Mouse (Mus musculus) cerebellum, adult 11 months (tissue): ENCODE data around the gene Srsf10.

Source experiments
- DNase-seq: peaks from one replicate; pipeline ENCODE4 v3.0.0; 2022

Gene Srsf10

DNA sequence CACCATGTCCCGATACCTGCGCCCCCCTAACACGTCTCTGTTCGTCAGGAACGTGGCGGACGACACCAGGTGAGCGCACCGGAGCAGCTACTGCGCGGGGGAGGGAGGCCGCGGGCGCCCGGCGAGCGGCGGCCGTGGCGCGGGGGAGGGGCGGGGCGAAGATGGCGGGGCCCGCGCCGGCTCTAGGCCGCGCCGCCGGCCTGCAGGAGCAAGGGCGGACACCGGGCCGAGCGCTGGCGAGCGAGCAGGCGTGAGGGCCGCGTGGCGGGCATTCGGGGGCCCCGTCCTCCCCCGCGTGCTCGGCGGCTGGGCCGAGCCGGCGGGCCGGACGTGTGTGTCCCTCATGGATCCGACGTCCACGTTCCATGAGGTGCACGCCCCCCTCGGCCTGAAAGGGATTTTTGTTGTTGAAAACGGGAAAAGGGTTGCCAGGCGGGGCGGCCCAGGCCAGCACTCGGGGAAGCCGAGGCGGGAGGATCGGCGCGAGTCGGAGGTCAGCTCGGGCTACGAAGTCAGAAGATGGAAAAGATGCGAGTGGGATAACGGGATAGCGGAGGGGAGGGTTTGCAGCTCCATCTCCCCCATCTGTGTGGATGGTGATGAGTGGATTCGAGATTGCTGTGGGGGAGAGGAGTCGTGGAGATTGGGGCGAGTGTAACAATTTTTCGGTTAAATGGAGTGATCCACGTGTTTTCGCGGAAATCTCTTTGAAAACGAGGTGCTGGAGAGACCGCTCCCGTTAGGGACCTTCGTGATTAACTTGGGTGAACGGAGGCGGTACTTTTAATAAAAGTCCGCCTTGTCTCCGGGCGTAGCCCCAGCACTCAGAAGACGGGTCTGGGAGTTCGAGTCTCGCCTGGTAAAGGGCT lies 910 bp downstream of the Srsf10 start:
- peak; percentile 51 for DNase-seq

DNA sequence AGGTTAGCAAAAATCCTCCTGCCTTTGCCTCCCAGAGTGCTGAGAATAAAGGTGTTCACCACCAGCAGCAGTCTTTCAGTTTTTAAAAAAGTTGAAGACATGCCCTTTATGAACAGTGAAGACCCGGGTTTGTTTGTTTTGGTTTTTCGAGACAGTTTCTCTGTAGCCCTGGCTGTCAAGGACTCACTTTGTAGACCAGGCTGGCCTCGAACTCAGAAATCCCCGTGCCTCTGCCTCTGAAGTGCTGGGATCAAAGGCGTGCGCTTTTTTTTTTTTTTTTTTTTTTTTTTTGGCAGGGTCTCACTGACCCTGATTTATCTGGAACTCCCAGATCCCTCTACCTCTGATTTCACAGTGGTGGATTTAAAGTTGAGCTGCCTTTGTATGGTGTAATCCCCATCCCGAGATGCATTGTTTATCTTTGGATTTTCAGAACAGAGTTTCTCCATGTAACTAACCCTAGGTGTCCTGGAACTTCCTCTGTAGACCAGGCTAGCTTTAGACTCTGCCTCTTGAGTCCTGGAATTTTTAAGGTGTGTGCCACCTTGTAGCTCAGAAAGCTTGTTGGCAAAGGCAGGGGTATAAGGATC lies 2.1 kb downstream of the Srsf10 start:
- no peak for DNase-seq

DNA sequence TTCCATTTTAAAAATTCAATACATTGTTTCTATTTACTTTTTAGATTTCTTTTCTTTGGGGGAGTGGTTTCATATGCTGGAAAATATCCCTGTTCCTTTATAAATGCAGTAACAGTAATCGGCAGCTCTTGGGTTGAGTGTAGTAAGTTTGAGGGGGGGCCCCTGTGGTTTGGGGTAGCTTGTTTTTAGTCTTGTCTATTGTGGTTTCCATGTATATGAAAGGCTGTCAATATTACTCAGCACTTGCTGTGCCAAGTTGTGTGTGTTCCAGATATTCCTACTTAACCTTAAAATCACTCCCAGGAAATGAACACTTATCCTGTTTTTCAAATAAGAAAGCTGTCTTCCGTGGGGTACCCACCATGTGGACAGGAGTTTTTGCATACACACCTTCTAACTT lies 13.4 kb downstream of the Srsf10 start:
- DNase-seq: no peak

DNA sequence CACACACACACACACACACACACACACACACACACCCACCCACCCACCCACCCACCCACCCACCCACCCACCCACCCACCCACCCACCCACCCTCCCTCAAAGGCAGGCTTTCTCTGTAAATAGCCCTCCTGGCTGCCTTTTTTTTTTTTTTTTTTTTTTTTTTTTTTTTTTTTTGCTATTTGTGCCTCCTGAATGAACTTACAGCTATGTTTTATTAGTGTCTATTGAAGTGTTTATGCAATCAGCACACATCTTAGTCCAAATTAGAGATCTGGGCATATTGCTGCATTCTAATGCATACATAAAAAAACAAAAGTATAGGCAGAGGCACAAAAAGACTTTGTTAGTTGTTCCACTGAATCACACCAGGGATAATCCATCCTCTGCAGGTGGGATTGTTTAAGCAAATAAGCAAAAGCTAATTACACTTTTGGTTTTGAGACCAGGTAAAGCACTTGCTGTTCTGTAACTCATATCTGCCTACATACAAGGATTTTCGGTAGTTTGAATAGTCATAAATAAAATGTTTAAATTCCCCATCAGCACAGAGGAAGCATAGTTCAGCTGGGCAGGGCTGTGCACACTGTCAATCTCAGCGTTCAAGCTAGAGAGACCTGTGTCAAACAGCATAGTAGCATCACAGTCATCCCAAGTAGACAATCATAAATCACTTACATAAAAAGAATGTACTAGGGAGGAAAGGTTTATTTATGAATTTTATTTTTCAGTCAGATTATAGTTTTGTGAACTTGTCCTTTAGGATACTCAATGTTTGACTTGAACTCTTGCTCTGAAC lies 14.9 kb downstream of the Srsf10 start:
- no peak for DNase-seq

DNA sequence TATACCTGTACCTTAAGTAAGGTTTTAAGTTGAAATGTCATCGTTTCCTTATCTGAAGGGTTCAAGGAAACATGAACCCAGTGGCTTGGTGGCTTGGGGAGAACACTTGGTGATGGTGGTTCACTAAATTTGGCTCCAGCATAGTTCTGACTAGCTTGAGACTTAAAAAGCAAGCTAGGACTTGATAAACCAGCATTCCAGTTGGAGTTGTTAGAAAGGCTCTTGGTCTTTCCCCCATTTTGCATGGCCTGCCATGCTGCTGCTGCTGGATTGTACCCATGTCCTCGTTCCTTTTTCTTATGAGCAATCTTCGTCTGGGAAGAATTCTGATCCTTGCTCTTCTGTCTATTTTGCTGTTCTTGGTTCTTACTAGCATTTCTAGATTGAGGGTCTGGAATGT lies 16.5 kb downstream of the Srsf10 start:
- DNase-seq: no peak

DNA sequence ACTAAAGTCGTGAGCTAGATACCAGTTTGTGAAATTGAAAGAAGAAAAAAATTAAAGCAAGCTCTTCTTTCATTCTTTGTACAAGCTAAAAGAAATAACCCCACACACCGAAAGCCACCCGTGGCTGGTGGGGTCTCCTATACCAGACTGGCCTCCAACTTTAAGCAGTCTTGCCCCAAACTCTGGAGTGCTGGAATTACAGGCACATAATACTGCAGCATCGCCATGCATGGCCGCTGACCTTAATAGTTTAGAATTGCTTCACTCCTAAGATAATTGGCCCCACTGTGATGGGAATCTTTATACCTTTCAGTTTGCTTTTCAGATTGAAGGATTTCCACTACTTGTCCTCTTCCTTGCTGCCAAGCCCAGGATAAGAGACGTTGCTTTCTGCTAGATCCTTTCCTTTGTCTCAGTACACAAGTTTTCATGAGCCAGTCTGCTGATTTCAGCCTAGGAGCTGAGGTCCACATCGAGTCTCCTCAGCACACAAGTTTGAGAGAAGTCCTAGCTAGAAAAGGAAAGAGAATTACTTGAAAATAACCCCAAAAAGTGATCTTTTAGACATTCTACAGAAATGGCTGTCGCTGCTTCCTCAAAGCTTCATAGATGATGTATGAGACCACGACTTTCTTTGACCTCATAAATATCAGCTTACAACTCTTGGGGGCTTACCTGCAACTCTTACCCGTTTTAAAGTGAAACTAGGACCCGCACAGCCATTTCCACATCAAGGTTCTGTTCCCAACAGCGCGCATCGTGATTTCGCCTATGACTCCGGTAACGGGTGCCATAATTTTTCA lies 17.2 kb downstream of the Srsf10 start:
- no peak for DNase-seq

DNA sequence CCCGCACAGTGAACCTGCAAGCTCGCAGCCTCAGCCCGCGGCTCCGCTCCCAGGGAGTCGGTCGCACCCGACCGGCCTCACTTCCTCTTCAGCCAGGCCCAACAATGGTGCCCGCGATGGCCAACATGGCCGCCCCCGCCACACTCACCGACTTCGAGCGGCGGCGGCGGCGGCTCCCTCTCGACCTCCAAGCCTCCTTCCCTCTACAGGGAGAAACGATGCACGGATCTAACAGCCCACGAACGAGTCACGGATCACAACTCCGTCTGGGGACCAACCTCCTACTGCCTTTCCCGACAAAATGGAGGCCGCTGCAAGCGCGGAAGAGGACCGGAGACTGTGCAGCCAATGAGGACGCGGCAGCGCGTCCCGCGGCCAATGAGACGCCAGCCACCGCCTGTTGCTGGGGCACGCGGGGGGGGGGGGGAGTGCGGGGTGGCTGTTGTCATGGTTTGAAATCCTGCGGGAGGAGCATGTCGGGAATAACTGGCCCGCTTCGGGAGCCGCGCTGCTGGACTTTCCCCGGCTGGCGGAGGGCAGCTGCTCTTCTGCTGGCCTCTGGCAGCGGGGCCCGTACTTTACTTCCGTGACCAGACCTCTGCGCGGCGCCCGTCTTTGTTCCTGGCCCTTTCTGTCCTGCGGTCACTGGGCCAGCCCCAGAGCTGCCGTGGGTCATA lies 18.1 kb downstream of the Srsf10 start, which contains the start of gene Pnrc2:
Gene Pnrc2, minus strand, starts transcription at position 325 of the 677 bp plus-strand sequence.
- peak; percentile 83 for DNase-seq

DNA sequence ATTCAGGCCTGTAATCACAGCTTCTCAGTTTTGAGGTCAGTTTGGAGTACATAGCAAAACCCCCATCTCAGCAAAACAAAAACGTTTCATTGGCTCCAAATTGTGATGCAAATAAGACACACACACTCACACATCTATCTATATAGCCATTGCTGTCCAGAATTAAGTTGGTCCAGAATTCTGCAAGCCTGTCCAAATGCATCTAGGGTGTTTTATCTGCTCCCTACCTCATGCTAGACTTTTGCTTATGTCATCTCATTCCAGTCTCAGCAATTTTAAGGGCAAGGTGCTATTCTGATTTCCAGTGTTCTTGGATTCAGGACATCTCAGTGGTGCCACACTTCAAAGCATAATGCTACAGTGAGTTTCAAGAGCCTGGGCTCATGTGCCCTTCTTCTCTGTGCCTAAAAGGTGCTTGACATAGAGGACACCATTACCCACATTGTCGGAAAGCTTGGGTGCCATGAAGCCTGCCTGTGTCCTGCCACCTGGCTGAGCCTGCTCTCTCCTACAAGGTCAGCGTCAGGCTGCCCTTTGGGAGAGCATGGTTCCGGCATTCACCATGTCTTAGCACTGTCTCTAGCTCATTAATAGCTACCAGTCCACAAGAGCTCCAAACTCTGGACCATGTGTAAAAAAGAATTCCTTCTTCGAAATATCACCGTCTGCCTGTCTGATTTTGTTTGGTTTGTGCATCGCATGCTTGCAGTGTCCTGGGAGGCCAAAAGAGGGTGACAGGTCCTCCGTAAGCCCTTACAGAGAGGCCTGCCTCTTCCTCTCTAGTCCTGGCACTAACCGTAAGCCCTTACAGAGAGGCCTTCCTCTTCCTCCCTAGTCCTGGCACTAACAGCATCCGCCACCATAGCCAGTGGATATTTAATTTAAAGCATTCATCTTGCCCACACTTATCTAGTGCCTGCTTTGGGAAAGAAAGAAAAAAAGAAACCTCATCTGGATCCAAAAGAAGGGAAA lies 19.3 kb downstream of the Srsf10 start:
- no peak for DNase-seq

DNA sequence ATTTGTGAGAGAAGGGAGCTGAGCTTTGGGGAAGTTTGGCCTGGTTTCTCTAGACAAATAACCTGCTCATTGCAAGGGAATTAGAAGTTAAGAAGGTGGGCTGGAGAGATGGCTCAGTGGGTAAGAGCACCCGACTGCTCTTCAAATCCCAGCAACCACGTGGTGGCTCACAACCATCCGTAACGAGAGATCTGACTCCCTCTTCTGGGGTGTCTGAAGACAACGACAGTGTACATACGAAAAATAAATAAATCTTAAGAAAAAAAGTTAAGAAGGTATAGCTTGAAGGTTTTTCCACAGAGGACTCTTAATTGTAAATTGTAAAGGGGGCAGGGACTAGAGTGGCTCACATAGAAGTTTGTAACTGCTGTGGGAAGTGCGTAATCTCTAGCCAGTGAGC lies 20.0 kb downstream of the Srsf10 start:
- DNase-seq: no peak

DNA sequence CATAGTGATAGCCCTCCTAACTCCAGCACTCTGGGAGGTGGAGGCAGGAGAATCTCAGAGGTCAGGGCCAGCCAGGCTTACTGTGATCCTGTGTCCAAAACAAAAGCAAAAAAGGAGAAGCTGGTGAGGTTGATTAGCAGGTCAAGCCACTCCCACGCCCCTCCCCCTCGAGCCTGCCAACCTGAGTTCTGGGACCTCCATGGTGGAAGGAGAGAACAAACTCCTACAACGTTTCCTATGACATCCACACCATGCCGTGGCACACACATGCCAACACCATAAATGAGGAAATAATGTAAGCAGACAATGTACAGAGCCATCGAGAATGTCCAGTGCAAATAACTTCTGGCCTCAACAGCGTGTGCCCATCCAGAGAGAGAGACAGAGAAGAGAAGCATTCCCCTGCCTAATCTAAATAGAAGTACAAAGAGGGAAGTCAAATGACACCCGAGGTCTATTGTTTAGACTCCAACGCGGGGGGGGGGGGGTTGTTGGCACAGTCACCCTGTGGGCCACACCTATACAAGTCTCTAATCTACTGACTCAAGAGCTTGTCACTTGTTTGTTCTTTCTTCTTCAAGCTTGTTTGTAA lies 20.5 kb downstream of the Srsf10 start:
- no peak for DNase-seq

DNA sequence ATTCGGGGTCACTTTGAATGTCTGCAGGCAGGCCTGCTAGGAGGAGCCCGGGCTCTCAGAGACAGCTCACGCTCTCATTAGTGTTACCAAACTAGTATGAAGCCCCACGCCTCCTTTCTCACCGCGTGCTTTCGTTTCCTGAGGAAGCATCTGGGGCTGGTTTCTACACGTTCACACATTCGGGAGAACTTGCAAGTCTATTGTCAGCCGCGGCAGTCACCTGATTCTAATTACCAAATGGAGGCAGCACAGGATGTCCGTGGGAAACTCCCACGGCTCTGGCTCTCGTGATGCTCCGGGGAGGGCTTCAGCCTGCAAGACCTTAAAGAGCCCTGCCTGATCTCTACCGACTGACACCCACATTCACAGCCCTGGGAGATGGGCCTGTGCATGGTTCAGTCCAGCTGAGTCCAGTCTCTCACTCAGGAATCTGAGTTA lies 21.1 kb downstream of the Srsf10 start:
- peak; percentile 42 for DNase-seq

DNA sequence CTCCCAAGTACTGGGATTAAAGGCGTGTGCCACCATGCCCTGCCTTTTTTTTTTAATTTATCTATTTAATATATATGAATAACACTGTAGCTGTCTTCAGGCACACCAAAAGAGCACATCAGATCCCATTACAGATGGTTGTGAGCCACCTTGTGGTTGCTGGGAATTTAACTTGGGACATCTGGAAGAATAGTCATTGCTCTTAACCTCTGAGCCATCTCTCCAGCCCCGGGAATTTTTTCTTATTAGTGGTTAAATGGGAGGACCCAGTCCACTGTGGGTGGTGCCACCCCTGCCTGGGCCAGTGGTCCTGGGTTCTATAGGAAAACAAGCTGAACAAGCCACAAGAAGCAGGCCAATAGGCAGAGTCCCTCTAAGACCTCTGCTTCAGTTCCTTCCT lies 22.2 kb downstream of the Srsf10 start:
- DNase-seq: no peak

DNA sequence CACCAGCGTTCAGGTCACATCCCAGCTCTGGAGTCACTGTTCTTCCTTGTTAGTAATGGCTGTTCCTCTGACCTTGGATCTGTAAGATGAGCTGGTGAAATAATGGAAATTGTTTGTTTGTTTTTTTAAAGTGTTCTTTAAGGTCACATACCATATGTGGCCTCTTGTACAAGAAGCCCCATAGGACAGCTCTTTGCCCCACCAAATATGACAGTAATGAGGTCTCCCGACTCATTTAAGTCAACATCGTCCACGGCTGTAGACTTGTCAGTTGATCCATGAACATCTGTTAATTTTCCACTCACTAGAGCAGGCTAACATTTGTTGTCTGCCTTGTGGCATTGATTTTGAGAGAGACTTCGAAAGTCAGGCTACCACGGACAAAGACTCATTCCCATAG lies 23.5 kb downstream of the Srsf10 start:
- DNase-seq: no peak

DNA sequence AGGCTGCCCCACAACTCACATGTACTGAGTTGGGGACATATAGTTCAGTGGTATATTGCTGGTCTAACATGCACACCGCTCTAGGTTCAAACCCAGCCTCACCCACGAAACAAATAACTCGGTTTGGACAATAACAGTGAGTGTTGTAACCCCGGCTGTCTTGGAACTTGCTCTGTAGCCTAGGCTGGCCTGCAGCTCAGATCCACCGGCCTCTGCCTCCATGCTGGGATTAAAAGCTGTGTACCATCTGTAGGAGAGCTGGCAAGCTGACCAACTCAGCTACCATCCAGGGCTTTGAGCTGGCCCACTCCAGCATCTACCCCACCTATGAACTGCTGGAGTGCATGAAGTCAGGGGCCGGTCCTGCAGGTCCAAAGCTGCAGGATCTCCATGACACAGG lies 24.5 kb downstream of the Srsf10 start:
- DNase-seq: no peak

DNA sequence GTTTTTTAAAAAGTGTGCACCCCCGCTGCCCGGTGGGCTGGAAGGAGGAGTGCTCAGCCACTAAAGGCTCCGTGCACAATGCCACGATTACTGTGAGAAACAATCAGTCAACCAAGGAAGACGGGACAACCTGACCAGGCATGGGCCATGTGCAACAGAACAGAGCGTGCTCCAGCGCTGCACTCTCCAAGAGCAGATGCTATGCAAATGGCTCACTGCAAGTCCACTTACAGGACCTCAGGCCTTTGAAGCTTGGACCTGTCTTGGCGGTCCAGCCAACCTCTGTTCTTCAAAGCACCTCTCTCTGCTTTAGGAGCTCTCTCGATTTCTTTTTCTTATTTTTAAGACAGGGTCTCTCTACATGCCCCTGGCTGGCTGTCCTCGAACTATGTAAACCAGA lies 25.0 kb downstream of the Srsf10 start:
- no peak for DNase-seq

DNA sequence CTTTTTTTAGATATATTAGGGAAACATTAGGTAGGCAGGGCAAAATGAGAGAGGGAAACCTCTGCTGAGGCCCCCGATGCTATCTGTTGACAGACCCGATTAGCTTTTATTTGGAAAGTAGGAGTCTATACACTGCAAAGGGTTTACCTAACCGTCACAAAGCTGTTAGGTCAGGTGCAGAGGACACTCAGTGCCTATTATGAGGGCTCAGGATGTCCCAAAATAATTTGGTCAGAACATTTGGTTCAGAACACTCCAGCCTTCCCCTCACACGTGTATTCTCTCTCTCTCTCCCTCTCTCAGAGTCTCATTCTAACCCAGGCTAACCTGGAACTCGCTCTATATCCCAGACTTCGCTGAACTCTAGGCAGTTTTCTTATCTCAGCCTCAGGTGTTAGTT lies 26.5 kb downstream of the Srsf10 start:
- DNase-seq: no peak

DNA sequence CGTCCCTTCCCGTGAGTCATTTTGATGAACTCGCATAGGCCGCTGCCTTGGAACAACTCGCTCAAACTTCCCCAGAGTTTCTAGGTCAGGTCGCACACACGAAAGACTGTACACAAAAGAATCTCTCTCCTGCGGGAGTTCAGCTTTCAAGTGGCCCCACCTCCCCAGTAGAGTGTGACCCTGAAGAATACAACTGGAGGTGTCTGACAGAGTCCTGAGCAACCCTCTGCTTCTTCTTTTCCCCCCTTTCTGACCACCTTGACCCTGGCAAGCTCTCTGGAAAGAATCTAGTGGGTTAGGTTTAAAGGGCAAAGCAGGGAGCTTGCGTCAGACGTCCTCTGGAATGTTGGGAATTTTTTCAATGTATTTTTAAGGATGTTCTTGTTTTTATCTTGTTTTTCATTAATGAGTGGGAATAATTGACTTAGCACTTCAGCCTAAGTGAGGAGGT lies 27.9 kb downstream of the Srsf10 start:
- DNase-seq: no peak

DNA sequence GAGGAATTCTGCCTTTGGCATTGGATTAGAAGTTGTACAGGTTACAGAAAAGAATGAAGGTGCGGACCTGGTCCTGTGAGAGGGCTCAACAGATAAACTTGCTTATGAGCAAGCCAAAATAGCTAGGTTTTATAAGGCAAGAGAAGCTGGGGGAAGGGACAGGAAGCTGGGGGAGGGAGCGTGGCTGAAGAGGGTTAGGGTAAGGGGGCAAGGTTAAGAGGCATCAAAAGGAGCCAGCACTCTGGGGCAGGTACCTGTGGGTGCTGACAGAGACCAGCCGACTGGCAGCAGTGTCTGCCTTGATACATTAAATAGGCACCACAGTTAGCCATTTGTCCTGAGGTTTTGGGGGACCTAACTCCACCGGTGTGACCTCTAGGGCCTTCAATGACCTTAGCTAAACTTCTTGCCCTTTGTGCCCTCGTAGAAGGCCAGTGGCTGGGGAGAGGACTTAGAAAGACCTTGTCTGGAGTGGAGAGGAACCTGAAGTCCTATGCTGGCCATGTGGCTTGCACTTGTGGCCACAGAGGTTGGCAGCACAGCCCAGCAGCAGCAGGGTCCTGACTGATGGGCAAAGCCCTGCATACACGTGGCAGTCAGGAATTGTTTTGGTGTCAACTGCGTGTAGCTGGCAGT lies 28.5 kb downstream of the Srsf10 start:
- no peak for DNase-seq

DNA sequence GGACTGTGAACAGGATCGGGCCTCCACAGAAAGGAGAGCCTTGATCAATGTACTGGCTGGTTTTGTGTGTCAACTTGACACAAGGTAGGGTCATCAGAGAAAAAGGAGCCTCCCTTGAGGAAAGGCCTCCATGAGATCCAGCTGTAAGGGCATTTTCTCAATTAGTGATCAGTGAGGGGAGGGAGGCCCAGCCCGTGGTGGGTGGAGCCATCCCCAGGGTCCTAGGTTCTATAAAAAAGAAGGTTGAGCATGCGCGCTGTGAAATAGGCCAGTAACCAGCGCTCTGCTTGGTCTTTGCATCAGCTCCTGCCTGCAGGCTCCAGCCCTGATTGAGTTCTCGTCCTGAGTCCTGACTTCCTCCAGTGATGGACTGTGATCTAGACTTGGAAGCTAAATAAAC lies 29.0 kb downstream of the Srsf10 start:
- DNase-seq: no peak

DNA sequence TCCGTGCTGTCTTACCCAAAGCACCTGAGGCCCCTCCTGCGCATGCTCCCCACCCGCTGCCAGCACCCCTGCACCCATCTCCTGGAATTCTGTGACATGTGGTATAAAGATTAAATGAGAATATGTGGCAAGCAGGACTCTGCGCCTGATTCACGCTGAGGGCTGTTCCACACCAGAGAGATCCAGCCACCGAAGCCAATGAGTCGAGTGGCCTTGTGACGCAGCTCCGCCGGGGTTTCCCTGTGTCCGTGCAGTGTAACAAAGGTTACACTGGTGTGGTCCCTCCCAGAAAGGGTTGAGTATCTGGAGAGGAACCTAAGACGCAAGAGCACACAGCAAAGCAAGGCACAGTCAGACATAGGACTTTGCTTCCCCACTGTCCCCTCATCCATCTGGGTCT lies 30.1 kb downstream of the Srsf10 start:
- DNase-seq: no peak
